9 mouse cellular contexts compared by ENCODE assay signal in genomic region chr14:23015321-23016067, GRCm38 (mm10).
DNase-seq lines count a peak whose midpoint lies in the region; ATAC-seq and TF ChIP-seq lines count a peak whose summit lies in the region.
"Had no signal": no experiment of that assay in that cellular context is flagged by ENCODE, and none has a peak within 500 bp of the region (broad histone marks: within the 10 kb centered on the region; RNA-seq: fewer than 3 reads in every experiment).

No protein-coding gene starts in this region.

- peak overlapping the region; percentile 74 for H3K27ac ChIP-seq in kidney, postnatal 0 days
- H3K27ac ChIP-seq in embryonic facial prominence, embryonic 13.5 days: peak overlapping the region; percentile 62
- H3K27ac ChIP-seq in hindbrain, postnatal 0 days: peak overlapping the region; percentile 54
- peak overlapping the region; percentile 58 for H3K27ac ChIP-seq in neural tube, embryonic 11.5 days (ENCODE audit: low read depth, low read length)

- WGBS in kidney, postnatal 0 days: 18% methylated on average over 16 of the region's 16 CpGs
- 47% methylated on average over 16 of the region's 16 CpGs for WGBS in embryonic facial prominence, embryonic 13.5 days
- WGBS in hindbrain, postnatal 0 days: 37% methylated on average over 16 of the region's 16 CpGs
- 26% methylated on average over 16 of the region's 16 CpGs for WGBS in neural tube, embryonic 11.5 days

- H3K9me3 ChIP-seq in kidney, postnatal 0 days (replicated peaks; ENCODE audit: low read length): no peaks in the 10 kb centered on the region
- no peaks in the 10 kb centered on the region for H3K9me3 ChIP-seq in embryonic facial prominence, embryonic 13.5 days
- H3K9me3 ChIP-seq in hindbrain, postnatal 0 days (ENCODE audit: low read length): no peaks in the 10 kb centered on the region
- no peaks in the 10 kb centered on the region for H3K9me3 ChIP-seq in neural tube, embryonic 11.5 days (ENCODE audit: control insufficient read depth, low read length)

- no peak for TF ChIP-seq CTCF in kidney, postnatal 0 days (IDR thresholded peaks at IDR 0.05; ENCODE audit: low read depth)
- no peak for TF ChIP-seq CTCF in hindbrain, postnatal 0 days (IDR thresholded peaks at IDR 0.05; ENCODE audit: low read depth)

- DNase-seq in kidney, postnatal 0 days (ENCODE audit: low spot score): peak; percentile 76
- DNase-seq in kidney, postnatal 14 days: no peak
- DNase-seq in hindbrain, postnatal 0 days (ENCODE audit: low spot score): peak; percentile 39
- peak; percentile 72 for DNase-seq in neural tube, embryonic 11.5 days (ENCODE audit: low spot score)
- no peak for DNase-seq in layer of hippocampus, postnatal 25 days (ENCODE audit: extremely low spot score in 1 of 2, low spot score in 1 of 2)
- DNase-seq in retina, postnatal 1 day: no peak
- DNase-seq: gastrocnemius, postnatal 25 days had no signal

- H3K4me1 ChIP-seq in kidney, postnatal 0 days (replicated peaks; ENCODE audit: insufficient read depth, low read length): peaks cover 11% of the 10 kb centered on the region; the same call in 1 of the 2 replicates
- H3K4me1 ChIP-seq in embryonic facial prominence, embryonic 13.5 days: peaks cover 12% of the 10 kb centered on the region
- peaks cover 10% of the 10 kb centered on the region for H3K4me1 ChIP-seq in hindbrain, postnatal 0 days (ENCODE audit: insufficient read depth, low read length)
- H3K4me1 ChIP-seq in neural tube, embryonic 11.5 days (ENCODE audit: control insufficient read depth, insufficient read depth, low read length): peaks cover 20% of the 10 kb centered on the region

- no peaks in the 10 kb centered on the region for H3K27me3 ChIP-seq in kidney, postnatal 0 days (ENCODE audit: insufficient read depth, low read length)
- H3K27me3 ChIP-seq in embryonic facial prominence, embryonic 13.5 days: no peaks in the 10 kb centered on the region
- no peaks in the 10 kb centered on the region for H3K27me3 ChIP-seq in hindbrain, postnatal 0 days (ENCODE audit: insufficient read depth, low read length)
- H3K27me3 ChIP-seq in neural tube, embryonic 11.5 days (ENCODE audit: control insufficient read depth, insufficient read depth, low read length): no peaks in the 10 kb centered on the region

- H3K36me3 ChIP-seq in kidney, postnatal 0 days (ENCODE audit: insufficient read depth, low read length): no peaks in the 10 kb centered on the region
- no peaks in the 10 kb centered on the region for H3K36me3 ChIP-seq in embryonic facial prominence, embryonic 13.5 days
- no peaks in the 10 kb centered on the region for H3K36me3 ChIP-seq in hindbrain, postnatal 0 days (ENCODE audit: insufficient read depth, low read length)
- H3K36me3 ChIP-seq in neural tube, embryonic 11.5 days (ENCODE audit: control insufficient read depth, insufficient read depth, low read length): no peaks in the 10 kb centered on the region

- H3K4me2 ChIP-seq in kidney, postnatal 0 days (ENCODE audit: low read length): peak overlapping the region; percentile 8; the same call in 1 of the 2 replicates
- no peak overlapping the region for H3K4me2 ChIP-seq in embryonic facial prominence, embryonic 13.5 days
- peak overlapping the region; percentile 11; the same call in 1 of the 2 replicates for H3K4me2 ChIP-seq in hindbrain, postnatal 0 days (ENCODE audit: low read depth, low read length)
- peak overlapping the region; percentile 1; the same call in 1 of the 2 replicates for H3K4me2 ChIP-seq in neural tube, embryonic 11.5 days (ENCODE audit: low read depth)

- no peak overlapping the region for H3K9ac ChIP-seq in kidney, postnatal 0 days (ENCODE audit: low read depth, low read length)
- no peak overlapping the region for H3K9ac ChIP-seq in embryonic facial prominence, embryonic 13.5 days
- no peak overlapping the region for H3K9ac ChIP-seq in hindbrain, postnatal 0 days (replicated peaks; ENCODE audit: low read length)
- H3K9ac ChIP-seq in neural tube, embryonic 11.5 days (ENCODE audit: low read length): no peak overlapping the region

- H3K4me3 ChIP-seq in kidney, postnatal 0 days (replicated peaks; ENCODE audit: low read depth, low read length): no peak overlapping the region
- no peak overlapping the region for H3K4me3 ChIP-seq in embryonic facial prominence, embryonic 13.5 days
- H3K4me3 ChIP-seq in hindbrain, postnatal 0 days (ENCODE audit: low read length): no peak overlapping the region
- no peak overlapping the region for H3K4me3 ChIP-seq in neural tube, embryonic 11.5 days (ENCODE audit: low read depth, low read length)

- ATAC-seq in kidney, postnatal 0 days (replicated peaks; ENCODE audit: low FRiP score, low read depth): 0 out of 2 replicates have a peak, but pooled peaks have one; percentile 40
- ATAC-seq in embryonic facial prominence, embryonic 13.5 days (ENCODE audit: insufficient number of reproducible peaks, insufficient read depth, low FRiP score, low TSS enrichment, low read depth): no peak
- no peak for ATAC-seq in hindbrain, postnatal 0 days
- peak; percentile 93 for ATAC-seq in neural tube, embryonic 11.5 days (ENCODE audit: insufficient read depth, low FRiP score, low TSS enrichment)
- no peak for ATAC-seq in frontal cortex, adult (ENCODE audit: low TSS enrichment)

Comparison
In these comparisons a context has a peak if more than half of its experiments do, and no peak if none do; other contexts are left out.
1. DNase-seq: peak in kidney, postnatal 0 days (single experiment), hindbrain, postnatal 0 days (single experiment) and neural tube, embryonic 11.5 days (single experiment); none in kidney, postnatal 14 days (single experiment), layer of hippocampus, postnatal 25 days (0 of 2) and retina, postnatal 1 day (single experiment).
2. ATAC-seq: peak in kidney, postnatal 0 days (single experiment) and neural tube, embryonic 11.5 days (single experiment); none in embryonic facial prominence, embryonic 13.5 days (single experiment), hindbrain, postnatal 0 days (single experiment) and frontal cortex, adult (single experiment).
3. Peak in every context shown above with its lines, with median percentiles within 50 percentile points of each other: H3K27ac ChIP-seq.